Mouse (Mus musculus): ENCODE measurements around the gene Lif. TPM values are rescaled to one million over a fixed set of nuclear protein-coding genes. Genes with fewer than 3 reads are reported as not detected.

Gene Lif
- polyA plus RNA-seq, 1 experiment = 2.2 TPM

- Histone ChIP-seq H3K4me1 (replicated peaks; ENCODE audit: control insufficient read depth, insufficient read depth, low read length) (peaks cover 44% of the 10 kb centered on the region), H3K27me3 (ENCODE audit: control insufficient read depth, insufficient read depth, low read length) (peaks cover 2% of the 10 kb centered on the region; the same call in 1 of the 2 replicates), H3K36me3 (ENCODE audit: control insufficient read depth, insufficient read depth, low read length) (no peaks in the 10 kb centered on the region), H3K4me3 (ENCODE audit: control insufficient read depth, insufficient read depth, low read length) (no peak overlapping the region), H3K27ac (ENCODE audit: control insufficient read depth, insufficient read depth, low read length) (no peak overlapping the region)
- TF ChIP-seq CTCF (IDR thresholded peaks at IDR 0.05; ENCODE audit: borderline replicate concordance, control insufficient read depth, extremely low read depth, insufficient read depth, low read length, poor library complexity) (no peak), POLR2A (IDR thresholded peaks at IDR 0.05; ENCODE audit: control insufficient read depth, extremely low read depth, insufficient read depth, low read length, poor library complexity) (no peak)
- WGBS = 15% methylated on average over 7 of the region's 7 CpGs
- no peak for DNase-seq
These were observed 5.5 kb downstream of the Lif start for GRCm38 (mm10) chr11:4262847-4263246.

GRCm38 (mm10) chr11:4263296-4263695 is 5.9 kb downstream of the Lif start:
- WGBS = 50% methylated on average over 1 of the region's 1 CpGs

GRCm38 (mm10) chr11:4264066-4264465 is 6.7 kb downstream of the Lif start:
- no peak for DNase-seq
- no peak for TF ChIP-seq CTCF (IDR thresholded peaks at IDR 0.05; ENCODE audit: borderline replicate concordance, control insufficient read depth, extremely low read depth, insufficient read depth, low read length, poor library complexity)
- no peak for TF ChIP-seq POLR2A (IDR thresholded peaks at IDR 0.05; ENCODE audit: control insufficient read depth, extremely low read depth, insufficient read depth, low read length, poor library complexity)
- Histone ChIP-seq H3K27ac (ENCODE audit: control insufficient read depth, insufficient read depth, low read length) (no peak overlapping the region), H3K4me1 (replicated peaks; ENCODE audit: control insufficient read depth, insufficient read depth, low read length) (peaks cover 52% of the 10 kb centered on the region), H3K4me3 (ENCODE audit: control insufficient read depth, insufficient read depth, low read length) (no peak overlapping the region), H3K27me3 (ENCODE audit: control insufficient read depth, insufficient read depth, low read length) (peaks cover 2% of the 10 kb centered on the region; the same call in 1 of the 2 replicates), H3K36me3 (ENCODE audit: control insufficient read depth, insufficient read depth, low read length) (no peaks in the 10 kb centered on the region)
- WGBS = 78% methylated on average over 7 of the region's 7 CpGs

More at GRCm38 (mm10) chr11:4263296-4263695, 5.9 kb downstream of the Lif start:
- no peaks in the 10 kb centered on the region for H3K36me3 ChIP-seq (ENCODE audit: control insufficient read depth, insufficient read depth, low read length)
- DNase-seq = no peak
- TF ChIP-seq CTCF (IDR thresholded peaks at IDR 0.05; ENCODE audit: borderline replicate concordance, control insufficient read depth, extremely low read depth, insufficient read depth, low read length, poor library complexity) (no peak), POLR2A (IDR thresholded peaks at IDR 0.05; ENCODE audit: control insufficient read depth, extremely low read depth, insufficient read depth, low read length, poor library complexity) (no peak)
- H3K4me3 ChIP-seq (ENCODE audit: control insufficient read depth, insufficient read depth, low read length) = no peak overlapping the region
- H3K27ac ChIP-seq (ENCODE audit: control insufficient read depth, insufficient read depth, low read length) = no peak overlapping the region
- peaks cover 49% of the 10 kb centered on the region for H3K4me1 ChIP-seq (replicated peaks; ENCODE audit: control insufficient read depth, insufficient read depth, low read length)
- peaks cover 2% of the 10 kb centered on the region; the same call in 1 of the 2 replicates for H3K27me3 ChIP-seq (ENCODE audit: control insufficient read depth, insufficient read depth, low read length)

GRCm38 (mm10) chr11:4266271-4267201 is 9.2 kb downstream of the Lif start:
- Histone ChIP-seq H3K4me1 (replicated peaks; ENCODE audit: control insufficient read depth, insufficient read depth, low read length) (peaks cover 38% of the 10 kb centered on the region), H3K4me3 (ENCODE audit: control insufficient read depth, insufficient read depth, low read length) (peak overlapping the region; percentile 54), H3K36me3 (ENCODE audit: control insufficient read depth, insufficient read depth, low read length) (no peaks in the 10 kb centered on the region), H3K27ac (ENCODE audit: control insufficient read depth, insufficient read depth, low read length) (no peak overlapping the region), H3K27me3 (ENCODE audit: control insufficient read depth, insufficient read depth, low read length) (peaks cover 2% of the 10 kb centered on the region; the same call in 1 of the 2 replicates)
- 1% methylated on average over 61 of the region's 61 CpGs for WGBS
- TF ChIP-seq CTCF (IDR thresholded peaks at IDR 0.05; ENCODE audit: borderline replicate concordance, control insufficient read depth, extremely low read depth, insufficient read depth, low read length, poor library complexity) (0 out of 2 replicates have a peak, but pooled peaks have one; percentile 25), POLR2A (IDR thresholded peaks at IDR 0.05; ENCODE audit: control insufficient read depth, extremely low read depth, insufficient read depth, low read length, poor library complexity) (0 out of 2 replicates have a peak, but pooled peaks have one; percentile 6)
- DNase-seq = no peak

DNA sequence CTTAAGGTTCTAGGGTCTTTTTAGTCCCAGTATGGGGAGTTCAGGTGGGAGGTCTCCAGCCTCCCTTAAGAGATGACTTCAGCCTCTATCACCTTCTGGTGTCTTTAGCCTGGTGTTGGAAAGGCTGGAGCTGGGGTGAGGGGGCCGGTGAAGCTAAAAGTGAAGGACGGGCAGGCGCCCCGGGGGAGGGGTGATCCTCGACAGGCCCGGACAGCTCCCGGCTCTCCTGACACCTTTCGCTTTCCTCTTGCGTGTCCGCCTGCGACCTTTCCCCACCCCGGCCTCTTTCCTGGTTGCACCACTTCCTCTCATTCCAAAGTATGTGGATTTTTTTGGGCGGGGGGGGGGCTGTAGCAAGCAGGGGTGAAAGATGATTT is 9.8 kb downstream of the Lif start:
- no peak overlapping the region for H3K27ac ChIP-seq (ENCODE audit: control insufficient read depth, insufficient read depth, low read length)
- 29% methylated on average over 13 of the region's 13 CpGs for WGBS
- TF ChIP-seq CTCF (IDR thresholded peaks at IDR 0.05; ENCODE audit: borderline replicate concordance, control insufficient read depth, extremely low read depth, insufficient read depth, low read length, poor library complexity) = no peak
- no peak for DNase-seq
- H3K27me3 ChIP-seq (ENCODE audit: control insufficient read depth, insufficient read depth, low read length) = peaks cover 2% of the 10 kb centered on the region; the same call in 1 of the 2 replicates
- H3K4me1 ChIP-seq (replicated peaks; ENCODE audit: control insufficient read depth, insufficient read depth, low read length) = peaks cover 32% of the 10 kb centered on the region
- H3K36me3 ChIP-seq (ENCODE audit: control insufficient read depth, insufficient read depth, low read length) = no peaks in the 10 kb centered on the region
- H3K4me3 ChIP-seq (ENCODE audit: control insufficient read depth, insufficient read depth, low read length) = peak overlapping the region; percentile 54; the same call in 1 of the 2 replicates

DNA sequence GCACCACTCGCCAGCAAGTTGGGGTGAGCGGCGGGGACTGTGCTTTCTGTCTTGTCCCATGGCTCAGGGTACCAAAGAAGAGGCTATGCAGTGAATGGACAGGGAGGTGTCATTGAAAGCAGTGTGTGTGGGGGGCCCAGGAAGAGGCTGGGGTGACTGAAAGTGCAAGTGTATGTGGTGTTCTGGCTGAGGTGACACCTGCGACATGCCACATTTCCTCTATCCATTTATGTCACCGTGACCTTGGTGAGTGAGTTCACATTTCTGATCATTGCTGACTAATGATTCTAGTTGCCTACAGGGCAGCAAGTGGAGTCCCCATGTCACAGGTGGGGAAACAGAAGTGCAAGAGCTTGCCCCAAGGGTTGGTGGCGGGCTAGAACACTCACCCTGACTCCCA is 11.1 kb downstream of the Lif start:
- DNase-seq = no peak
- WGBS = 33% methylated on average over 6 of the region's 6 CpGs
- TF ChIP-seq POLR2A (IDR thresholded peaks at IDR 0.05; ENCODE audit: control insufficient read depth, extremely low read depth, insufficient read depth, low read length, poor library complexity) (no peak), CTCF (IDR thresholded peaks at IDR 0.05; ENCODE audit: borderline replicate concordance, control insufficient read depth, extremely low read depth, insufficient read depth, low read length, poor library complexity) (no peak)
- no peak overlapping the region for H3K4me3 ChIP-seq (ENCODE audit: control insufficient read depth, insufficient read depth, low read length)
- H3K4me1 ChIP-seq (replicated peaks; ENCODE audit: control insufficient read depth, insufficient read depth, low read length) = peaks cover 30% of the 10 kb centered on the region
- H3K27ac ChIP-seq (ENCODE audit: control insufficient read depth, insufficient read depth, low read length) = no peak overlapping the region
- no peaks in the 10 kb centered on the region for H3K36me3 ChIP-seq (ENCODE audit: control insufficient read depth, insufficient read depth, low read length)
- H3K27me3 ChIP-seq (ENCODE audit: control insufficient read depth, insufficient read depth, low read length) = peaks cover 2% of the 10 kb centered on the region; the same call in 1 of the 2 replicates
